Mouse (Mus musculus): ENCODE results near the gene Sft2d2. TPM values are rescaled to one million over a fixed set of nuclear protein-coding genes. Genes with fewer than 3 reads are reported as not detected.

Gene Sft2d2
- polyA plus RNA-seq, 1 experiment from 2014 or later: 14.1 TPM

GRCm38 (mm10) chr1:165205591-165205990, 11.4 kb upstream of the Sft2d2 start:
- H3K36me3 ChIP-seq (ENCODE audit: control insufficient read depth, insufficient read depth, low read length): no peaks in the 10 kb centered on the region
- H3K9me3 ChIP-seq (ENCODE audit: control insufficient read depth, low read length): no peaks in the 10 kb centered on the region
- H3K4me2 ChIP-seq: no peak overlapping the region
- 17% methylated on average over 2 of the region's 2 CpGs for WGBS
- H3K4me3 ChIP-seq (ENCODE audit: low read depth, low read length): no peak overlapping the region
- peak; percentile 4 for DNase-seq (ENCODE audit: low spot score)
- H3K4me1 ChIP-seq (replicated peaks; ENCODE audit: control insufficient read depth, insufficient read depth, low read length): no peaks in the 10 kb centered on the region
- H3K27me3 ChIP-seq (replicated peaks; ENCODE audit: control insufficient read depth, insufficient read depth, low read length): no peaks in the 10 kb centered on the region
- ATAC-seq (replicated peaks; ENCODE audit: low FRiP score): no peak
- no peak overlapping the region for H3K9ac ChIP-seq (ENCODE audit: low read depth, low read length)
- H3K27ac ChIP-seq (ENCODE audit: low read depth, low read length): no peak overlapping the region

GRCm38 (mm10) chr1:165203488-165204035, 9.3 kb upstream of the Sft2d2 start:
- no peaks in the 10 kb centered on the region for H3K36me3 ChIP-seq (ENCODE audit: control insufficient read depth, insufficient read depth, low read length)
- no peak overlapping the region for H3K4me3 ChIP-seq (ENCODE audit: low read depth, low read length)
- ATAC-seq (replicated peaks; ENCODE audit: low FRiP score) (no peak), DNase-seq (ENCODE audit: low spot score) (peak; percentile 1)
- no peak overlapping the region for H3K4me2 ChIP-seq
- 46% methylated on average over 2 of the region's 2 CpGs for WGBS
- no peaks in the 10 kb centered on the region for H3K4me1 ChIP-seq (replicated peaks; ENCODE audit: control insufficient read depth, insufficient read depth, low read length)
- no peaks in the 10 kb centered on the region for H3K9me3 ChIP-seq (ENCODE audit: control insufficient read depth, low read length)
- H3K9ac ChIP-seq (ENCODE audit: low read depth, low read length): no peak overlapping the region
- no peaks in the 10 kb centered on the region for H3K27me3 ChIP-seq (replicated peaks; ENCODE audit: control insufficient read depth, insufficient read depth, low read length)
- H3K27ac ChIP-seq (ENCODE audit: low read depth, low read length): no peak overlapping the region

- no peak for DNase-seq (ENCODE audit: low spot score)
- 75% methylated on average over 4 of the region's 4 CpGs for WGBS
- ATAC-seq (replicated peaks; ENCODE audit: low FRiP score): no peak
Measured at GRCm38 (mm10) chr1:165201445-165202012, 7.3 kb upstream of the Sft2d2 start.

GRCm38 (mm10) chr1:165200748-165201147, 6.5 kb upstream of the Sft2d2 start:
- Histone ChIP-seq H3K27ac (ENCODE audit: low read depth, low read length) (no peak overlapping the region), H3K9me3 (ENCODE audit: control insufficient read depth, low read length) (no peaks in the 10 kb centered on the region), H3K27me3 (replicated peaks; ENCODE audit: control insufficient read depth, insufficient read depth, low read length) (no peaks in the 10 kb centered on the region), H3K4me1 (replicated peaks; ENCODE audit: control insufficient read depth, insufficient read depth, low read length) (no peaks in the 10 kb centered on the region), H3K36me3 (ENCODE audit: control insufficient read depth, insufficient read depth, low read length) (no peaks in the 10 kb centered on the region), H3K4me2 (no peak overlapping the region), H3K9ac (ENCODE audit: low read depth, low read length) (no peak overlapping the region), H3K4me3 (ENCODE audit: low read depth, low read length) (no peak overlapping the region)
- ATAC-seq (replicated peaks; ENCODE audit: low FRiP score): no peak
- WGBS: 78% methylated on average over 8 of the region's 8 CpGs
- DNase-seq (ENCODE audit: low spot score): no peak

More at GRCm38 (mm10) chr1:165201445-165202012, 7.3 kb upstream of the Sft2d2 start:
- H3K4me2 ChIP-seq: no peak overlapping the region
- no peaks in the 10 kb centered on the region for H3K27me3 ChIP-seq (replicated peaks; ENCODE audit: control insufficient read depth, insufficient read depth, low read length)
- no peaks in the 10 kb centered on the region for H3K4me1 ChIP-seq (replicated peaks; ENCODE audit: control insufficient read depth, insufficient read depth, low read length)
- no peaks in the 10 kb centered on the region for H3K36me3 ChIP-seq (ENCODE audit: control insufficient read depth, insufficient read depth, low read length)
- H3K27ac ChIP-seq (ENCODE audit: low read depth, low read length): no peak overlapping the region
- H3K4me3 ChIP-seq (ENCODE audit: low read depth, low read length): no peak overlapping the region
- H3K9me3 ChIP-seq (ENCODE audit: control insufficient read depth, low read length): no peaks in the 10 kb centered on the region
- no peak overlapping the region for H3K9ac ChIP-seq (ENCODE audit: low read depth, low read length)

- ATAC-seq (replicated peaks; ENCODE audit: low FRiP score) (no peak), DNase-seq (ENCODE audit: low spot score) (no peak)
- Histone ChIP-seq H3K9ac (ENCODE audit: low read depth, low read length) (no peak overlapping the region), H3K9me3 (ENCODE audit: control insufficient read depth, low read length) (no peaks in the 10 kb centered on the region), H3K36me3 (ENCODE audit: control insufficient read depth, insufficient read depth, low read length) (no peaks in the 10 kb centered on the region), H3K4me2 (no peak overlapping the region), H3K27me3 (replicated peaks; ENCODE audit: control insufficient read depth, insufficient read depth, low read length) (no peaks in the 10 kb centered on the region), H3K4me1 (replicated peaks; ENCODE audit: control insufficient read depth, insufficient read depth, low read length) (peaks cover 6% of the 10 kb centered on the region; the same call in 1 of the 2 replicates), H3K4me3 (ENCODE audit: low read depth, low read length) (no peak overlapping the region), H3K27ac (ENCODE audit: low read depth, low read length) (no peak overlapping the region)
- 69% methylated on average over 3 of the region's 3 CpGs for WGBS
Measured at GRCm38 (mm10) chr1:165199639-165200038, 5.4 kb upstream of the Sft2d2 start.

GRCm38 (mm10) chr1:165198951-165199350, 4.7 kb upstream of the Sft2d2 start:
- Histone ChIP-seq H3K4me1 (replicated peaks; ENCODE audit: control insufficient read depth, insufficient read depth, low read length) (peaks cover 6% of the 10 kb centered on the region; the same call in 1 of the 2 replicates), H3K27ac (ENCODE audit: low read depth, low read length) (no peak overlapping the region), H3K27me3 (replicated peaks; ENCODE audit: control insufficient read depth, insufficient read depth, low read length) (no peaks in the 10 kb centered on the region), H3K4me3 (ENCODE audit: low read depth, low read length) (no peak overlapping the region), H3K4me2 (no peak overlapping the region), H3K9ac (ENCODE audit: low read depth, low read length) (no peak overlapping the region), H3K9me3 (ENCODE audit: control insufficient read depth, low read length) (no peaks in the 10 kb centered on the region), H3K36me3 (ENCODE audit: control insufficient read depth, insufficient read depth, low read length) (no peaks in the 10 kb centered on the region)
- WGBS: 55% methylated on average over 1 of the region's 1 CpGs
- no peak for DNase-seq (ENCODE audit: low spot score)
- no peak for ATAC-seq (replicated peaks; ENCODE audit: low FRiP score)

GRCm38 (mm10) chr1:165197875-165198274, 3.6 kb upstream of the Sft2d2 start:
- WGBS: 35% methylated on average over 3 of the region's 3 CpGs
- Histone ChIP-seq H3K27ac (ENCODE audit: low read depth, low read length) (no peak overlapping the region), H3K9ac (ENCODE audit: low read depth, low read length) (no peak overlapping the region), H3K4me2 (no peak overlapping the region), H3K9me3 (ENCODE audit: control insufficient read depth, low read length) (no peaks in the 10 kb centered on the region), H3K36me3 (ENCODE audit: control insufficient read depth, insufficient read depth, low read length) (no peaks in the 10 kb centered on the region), H3K4me3 (ENCODE audit: low read depth, low read length) (no peak overlapping the region), H3K4me1 (replicated peaks; ENCODE audit: control insufficient read depth, insufficient read depth, low read length) (peaks cover 9% of the 10 kb centered on the region), H3K27me3 (replicated peaks; ENCODE audit: control insufficient read depth, insufficient read depth, low read length) (no peaks in the 10 kb centered on the region)
- DNase-seq (ENCODE audit: low spot score) (no peak), ATAC-seq (replicated peaks; ENCODE audit: low FRiP score) (no peak)

- H3K4me2 ChIP-seq: peak overlapping the region; percentile 88; the same call in 1 of the 2 replicates
- DNase-seq (ENCODE audit: low spot score) (no peak), ATAC-seq (replicated peaks; ENCODE audit: low FRiP score) (no peak)
- no peaks in the 10 kb centered on the region for H3K27me3 ChIP-seq (replicated peaks; ENCODE audit: control insufficient read depth, insufficient read depth, low read length)
- no peak overlapping the region; the same call in 1 of the 2 replicates for H3K9ac ChIP-seq (ENCODE audit: low read depth, low read length)
- H3K4me1 ChIP-seq (replicated peaks; ENCODE audit: control insufficient read depth, insufficient read depth, low read length): peaks cover 10% of the 10 kb centered on the region
- no peaks in the 10 kb centered on the region for H3K36me3 ChIP-seq (ENCODE audit: control insufficient read depth, insufficient read depth, low read length)
- no peaks in the 10 kb centered on the region for H3K9me3 ChIP-seq (ENCODE audit: control insufficient read depth, low read length)
- H3K27ac ChIP-seq (ENCODE audit: low read depth, low read length): peak overlapping the region; percentile 66; the same call in 1 of the 2 replicates
- 62% methylated on average over 3 of the region's 3 CpGs for WGBS
- no peak overlapping the region for H3K4me3 ChIP-seq (ENCODE audit: low read depth, low read length)
Measured at GRCm38 (mm10) chr1:165195396-165195960, 1.2 kb upstream of the Sft2d2 start.

GRCm38 (mm10) chr1:165194662-165195013, 400 bp upstream of the Sft2d2 start:
- DNase-seq (ENCODE audit: low spot score): no peak
- 14% methylated on average over 5 of the region's 5 CpGs for WGBS
- peak; percentile 27 for ATAC-seq (replicated peaks; ENCODE audit: low FRiP score)

More at GRCm38 (mm10) chr1:165194662-165195013, 400 bp upstream of the Sft2d2 start:
- Histone ChIP-seq H3K9ac (ENCODE audit: low read depth, low read length) (peak overlapping the region; percentile 71), H3K27ac (ENCODE audit: low read depth, low read length) (peak overlapping the region; percentile 66; the same call in 1 of the 2 replicates), H3K4me2 (peak overlapping the region; percentile 88), H3K4me1 (replicated peaks; ENCODE audit: control insufficient read depth, insufficient read depth, low read length) (peaks cover 10% of the 10 kb centered on the region), H3K4me3 (ENCODE audit: low read depth, low read length) (peak overlapping the region; percentile 82), H3K9me3 (ENCODE audit: control insufficient read depth, low read length) (no peaks in the 10 kb centered on the region), H3K27me3 (replicated peaks; ENCODE audit: control insufficient read depth, insufficient read depth, low read length) (no peaks in the 10 kb centered on the region), H3K36me3 (ENCODE audit: control insufficient read depth, insufficient read depth, low read length) (no peaks in the 10 kb centered on the region)

Measured in liver, embryonic 11.5 days (tissue).